Comparison of ENCODE assay signal across 16 mouse cellular contexts in genomic region chr5:32154931-32155688, GRCm38 (mm10). TPM values are rescaled to one million over a fixed set of nuclear protein-coding genes. Genes with fewer than 3 reads are reported as not detected.
DNase-seq lines count a peak whose midpoint lies in the region; ATAC-seq and TF ChIP-seq lines count a peak whose summit lies in the region.
"Had no signal": no experiment of that assay in that cellular context is flagged by ENCODE, and none has a peak within 500 bp of the region (broad histone marks: within the 10 kb centered on the region; RNA-seq: fewer than 3 reads in every experiment).

No protein-coding gene starts in this region.

- no peak for ATAC-seq in kidney, embryonic 16.5 days (ENCODE audit: low FRiP score, low TSS enrichment)
- no peak for ATAC-seq in heart, embryonic 16.5 days (replicated peaks; ENCODE audit: extremely low read depth, insufficient read depth, low FRiP score)
- no peak for ATAC-seq in stomach, embryonic 15.5 days (ENCODE audit: insufficient read depth, low FRiP score, low read depth)
- ATAC-seq: forebrain, embryonic 14.5 days; intestine, postnatal 0 days; midbrain, embryonic 16.5 days had no signal

- no peaks in the 10 kb centered on the region for H3K9me3 ChIP-seq in kidney, embryonic 16.5 days (ENCODE audit: low read length)
- no peaks in the 10 kb centered on the region for H3K9me3 ChIP-seq in heart, embryonic 16.5 days (replicated peaks; ENCODE audit: control insufficient read depth, low read length)
- H3K9me3 ChIP-seq in stomach, embryonic 15.5 days, result no peaks in the 10 kb centered on the region
- H3K9me3 ChIP-seq: limb, embryonic 13.5 days; neural tube, embryonic 13.5 days had no signal

- H3K27ac ChIP-seq in kidney, adult 2 months (ENCODE audit: insufficient read depth, low read depth, low read length), result no peak overlapping the region
- no peak overlapping the region for H3K27ac ChIP-seq in kidney, embryonic 16.5 days (ENCODE audit: low read length)
- 0 out of 2 replicates have a peak overlapping the region, but pooled peaks have one; percentile 9 for H3K27ac ChIP-seq in heart, embryonic 16.5 days (ENCODE audit: low read length)
- H3K27ac ChIP-seq in stomach, embryonic 15.5 days, result peak overlapping the region; percentile 4; the same call in 1 of the 2 replicates
- H3K27ac ChIP-seq: limb, embryonic 13.5 days; neural tube, embryonic 13.5 days had no signal

- H3K4me1 ChIP-seq in kidney, adult 2 months (ENCODE audit: control insufficient read depth, insufficient read depth, low read length), result no peaks in the 10 kb centered on the region
- peaks cover 9% of the 10 kb centered on the region for H3K4me1 ChIP-seq in kidney, embryonic 16.5 days (ENCODE audit: insufficient read depth, low read length)
- peaks cover 6% of the 10 kb centered on the region; the same call in 1 of the 2 replicates for H3K4me1 ChIP-seq in heart, embryonic 16.5 days (ENCODE audit: control insufficient read depth, insufficient read depth, low read length)
- peaks cover 19% of the 10 kb centered on the region; the same call in 1 of the 2 replicates for H3K4me1 ChIP-seq in stomach, embryonic 15.5 days

- WGBS in kidney, adult 2 months, result 48% methylated on average over 9 of the region's 9 CpGs
- 64% methylated on average over 9 of the region's 9 CpGs for WGBS in kidney, embryonic 16.5 days
- WGBS in heart, embryonic 16.5 days, result 74% methylated on average over 9 of the region's 9 CpGs
- WGBS in stomach, embryonic 15.5 days, result 80% methylated on average over 9 of the region's 9 CpGs

- H3K27me3 ChIP-seq in kidney, adult 2 months (replicated peaks; ENCODE audit: control insufficient read depth, insufficient read depth, low read length), result no peaks in the 10 kb centered on the region
- no peaks in the 10 kb centered on the region for H3K27me3 ChIP-seq in kidney, embryonic 16.5 days (ENCODE audit: insufficient read depth, low read length)
- no peaks in the 10 kb centered on the region for H3K27me3 ChIP-seq in heart, embryonic 16.5 days (ENCODE audit: control insufficient read depth, insufficient read depth, low read length)
- H3K27me3 ChIP-seq in stomach, embryonic 15.5 days (replicated peaks), result no peaks in the 10 kb centered on the region
- H3K27me3 ChIP-seq: neural tube, embryonic 13.5 days had no signal

- no peak overlapping the region for H3K4me3 ChIP-seq in kidney, adult 2 months (ENCODE audit: insufficient read depth, low read depth, low read length)
- H3K4me3 ChIP-seq in kidney, embryonic 16.5 days (ENCODE audit: low read length), result no peak overlapping the region
- no peak overlapping the region for H3K4me3 ChIP-seq in heart, embryonic 16.5 days (ENCODE audit: low read length)
- H3K4me3 ChIP-seq in stomach, embryonic 15.5 days (replicated peaks), result no peak overlapping the region
- H3K4me3 ChIP-seq: limb, embryonic 13.5 days; neural tube, embryonic 13.5 days had no signal

- TF ChIP-seq CTCF in kidney, adult 2 months (conservative IDR thresholded peaks at IDR 0.05; ENCODE audit: insufficient read depth, insufficient read length, low read depth, low read length), result no peak

- no peak for TF ChIP-seq POLR2A in kidney, adult 2 months (IDR thresholded peaks at IDR 0.05; ENCODE audit: low read depth, low read length)

- H3K36me3 ChIP-seq in kidney, adult 2 months (ENCODE audit: control insufficient read depth, insufficient read depth, low read length), result no peaks in the 10 kb centered on the region; the same call in 1 of the 2 replicates
- peaks cover 16% of the 10 kb centered on the region; the same call in 1 of the 2 replicates for H3K36me3 ChIP-seq in kidney, embryonic 16.5 days (ENCODE audit: insufficient read depth, low read length)
- H3K36me3 ChIP-seq in heart, embryonic 16.5 days (ENCODE audit: control insufficient read depth, insufficient read depth), result peaks cover 36% of the 10 kb centered on the region
- peaks cover 35% of the 10 kb centered on the region for H3K36me3 ChIP-seq in stomach, embryonic 15.5 days
- H3K36me3 ChIP-seq: neural tube, embryonic 13.5 days had no signal

- H3K9ac ChIP-seq in kidney, embryonic 16.5 days (replicated peaks; ENCODE audit: low read length), result no peak overlapping the region
- H3K9ac ChIP-seq in heart, embryonic 16.5 days (ENCODE audit: low read length), result no peak overlapping the region
- no peak overlapping the region for H3K9ac ChIP-seq in stomach, embryonic 15.5 days
- H3K9ac ChIP-seq: limb, embryonic 13.5 days; neural tube, embryonic 13.5 days had no signal

- H3K4me2 ChIP-seq in kidney, embryonic 16.5 days (replicated peaks; ENCODE audit: low read depth, low read length), result no peak overlapping the region
- no peak overlapping the region for H3K4me2 ChIP-seq in heart, embryonic 16.5 days (ENCODE audit: low read depth, low read length)
- H3K4me2 ChIP-seq in stomach, embryonic 15.5 days, result no peak overlapping the region
- H3K4me2 ChIP-seq: limb, embryonic 13.5 days; neural tube, embryonic 13.5 days had no signal

- DNase-seq in gastrocnemius, adult 18-20 months (ENCODE audit: low spot score), result peak; percentile 42
- no peak for DNase-seq in gastrocnemius, postnatal 10 days
- DNase-seq in kidney, adult 2 months, result peak; percentile 63
- DNase-seq in retina, embryonic 14.5 days (ENCODE audit: low spot score), result no peak
- DNase-seq in spleen, adult 12 weeks (ENCODE audit: low spot score), result no peak
- DNase-seq: adrenal gland, postnatal 36 days; cerebellum, adult 11 months; lung, adult 18-20 months had no signal

RNA-seq across cellular contexts. Expression of gene Fosl2, which starts 19.5 kb away (rescaled TPM):
- 10 to 100 TPM; 15.9 to 16.3 TPM for total RNA-seq in gastrocnemius, adult 18-20 months (2021)
- 10 to 100 TPM; 30.2 to 33.1 TPM for total RNA-seq in gastrocnemius, postnatal 10 days (2021)
- polyA plus RNA-seq in kidney, adult 2 months (2012; rRNA removed), result 7.5 and 9.0 TPM in 2 replicates
- polyA plus RNA-seq in kidney, embryonic 16.5 days (2015; fragmentation: Nextera tagmentation; extraction: Ambion mirVana), result 5.5 and 6.5 TPM in 2 replicates
- polyA plus RNA-seq in heart, embryonic 16.5 days (2015; fragmentation: Nextera tagmentation; extraction: Ambion mirVana), result 2.4 and 2.5 TPM in 2 replicates
- 11.4 and 11.5 TPM in 2 replicates for polyA plus RNA-seq in stomach, embryonic 15.5 days (2015; fragmentation: Nextera tagmentation; extraction: Ambion mirVana)

Comparison
In these comparisons a context has a peak if more than half of its experiments do, and no peak if none do; other contexts are left out.
1. DNase-seq: peak in gastrocnemius, adult 18-20 months (single experiment) and kidney, adult 2 months (single experiment); none in gastrocnemius, postnatal 10 days (single experiment), retina, embryonic 14.5 days (single experiment) and spleen, adult 12 weeks (single experiment).
2. H3K27ac ChIP-seq: peak in heart, embryonic 16.5 days (single experiment) and stomach, embryonic 15.5 days (single experiment); none in kidney, adult 2 months (single experiment) and kidney, embryonic 16.5 days (single experiment).